Mouse (Mus musculus): ENCODE data around the gene Atp5b. TPM values are rescaled to one million over a fixed set of nuclear protein-coding genes. Genes with fewer than 3 reads are reported as not detected.

Gene Atp5b
- 2,005 and 2,018 TPM in 2 replicates for polyA plus RNA-seq (2015; fragmentation: Nextera tagmentation; extraction: Ambion mirVana)

GRCm38 (mm10) chr10:128082880-128083421 lies at the start of gene Atp5b:
Gene Atp5b (plus strand): TSS chr10:128083273.
- no peaks in the 10 kb centered on the region for H3K27me3 ChIP-seq

GRCm38 (mm10) chr10:128036746-128037425 lies 46.2 kb upstream of the Atp5b start:
- H3K36me3 ChIP-seq = peaks cover 31% of the 10 kb centered on the region
- peak overlapping the region; percentile 97 for H3K9ac ChIP-seq (replicated peaks)
- no peaks in the 10 kb centered on the region for H3K27me3 ChIP-seq
- H3K4me1 ChIP-seq (replicated peaks) = peaks cover 37% of the 10 kb centered on the region
- no peak for ATAC-seq
- peak overlapping the region; percentile 95; the same call in 1 of the 2 replicates for H3K27ac ChIP-seq
- peak overlapping the region; percentile 90 for H3K4me2 ChIP-seq (replicated peaks)
- WGBS = 4% methylated on average over 10 of the region's 10 CpGs
- H3K4me3 ChIP-seq (replicated peaks) = peak overlapping the region; percentile 86
- no peaks in the 10 kb centered on the region for H3K9me3 ChIP-seq

More at GRCm38 (mm10) chr10:128082880-128083421, at the start of gene Atp5b:
- H3K9me3 ChIP-seq = no peaks in the 10 kb centered on the region
- WGBS = under 1% methylated on average over 34 of the region's 34 CpGs
- peak within 1 kb of the TSS; percentile 92 for H3K4me3 ChIP-seq (replicated peaks)
- peak within 1 kb of the TSS; percentile 89 for H3K4me2 ChIP-seq (replicated peaks)
- peak within 1 kb of the TSS; percentile 91 for H3K27ac ChIP-seq
- peaks cover 31% of the 10 kb centered on the region for H3K4me1 ChIP-seq (replicated peaks)
- peaks cover 35% of the 10 kb centered on the region for H3K36me3 ChIP-seq
- ATAC-seq = peak; percentile 99
- H3K9ac ChIP-seq (replicated peaks) = peak within 1 kb of the TSS; percentile 97

GRCm38 (mm10) chr10:128037921-128038320 lies 45.2 kb upstream of the Atp5b start:
- H3K9ac ChIP-seq (replicated peaks) = peak overlapping the region; percentile 40
- H3K36me3 ChIP-seq = peaks cover 35% of the 10 kb centered on the region
- H3K4me2 ChIP-seq (replicated peaks) = peak overlapping the region; percentile 32
- no peak for ATAC-seq
- no peaks in the 10 kb centered on the region for H3K9me3 ChIP-seq
- peaks cover 37% of the 10 kb centered on the region for H3K4me1 ChIP-seq (replicated peaks)
- H3K27me3 ChIP-seq = no peaks in the 10 kb centered on the region
- H3K27ac ChIP-seq = no peak overlapping the region
- H3K4me3 ChIP-seq (replicated peaks) = peak overlapping the region; percentile 13
- 51% methylated on average over 3 of the region's 3 CpGs for whole genome bisulfite sequencing

GRCm38 (mm10) chr10:128039167-128039566 lies 43.9 kb upstream of the Atp5b start:
- Histone ChIP-seq H3K4me1 (replicated peaks) (peaks cover 46% of the 10 kb centered on the region), H3K9ac (replicated peaks) (0 out of 2 replicates have a peak overlapping the region, but pooled peaks have one; percentile 0), H3K27me3 (no peaks in the 10 kb centered on the region), H3K36me3 (peaks cover 47% of the 10 kb centered on the region), H3K4me3 (replicated peaks) (no peak overlapping the region), H3K27ac (no peak overlapping the region), H3K9me3 (no peaks in the 10 kb centered on the region), H3K4me2 (replicated peaks) (no peak overlapping the region)
- 79% methylated on average over 5 of the region's 5 CpGs for WGBS
- ATAC-seq = no peak

GRCm38 (mm10) chr10:128039858-128040257 lies 43.2 kb upstream of the Atp5b start:
- WGBS = 82% methylated on average over 3 of the region's 3 CpGs
- H3K4me1 ChIP-seq (replicated peaks) = peaks cover 48% of the 10 kb centered on the region
- H3K9me3 ChIP-seq = no peaks in the 10 kb centered on the region
- H3K27ac ChIP-seq = no peak overlapping the region
- no peak overlapping the region for H3K9ac ChIP-seq (replicated peaks)
- H3K27me3 ChIP-seq = no peaks in the 10 kb centered on the region
- no peak overlapping the region for H3K4me3 ChIP-seq (replicated peaks)
- H3K4me2 ChIP-seq (replicated peaks) = no peak overlapping the region
- H3K36me3 ChIP-seq = peaks cover 54% of the 10 kb centered on the region
- no peak for ATAC-seq

GRCm38 (mm10) chr10:128040293-128040692 lies 42.8 kb upstream of the Atp5b start:
- peaks cover 49% of the 10 kb centered on the region for H3K4me1 ChIP-seq (replicated peaks)
- H3K4me2 ChIP-seq (replicated peaks) = no peak overlapping the region
- no peaks in the 10 kb centered on the region for H3K27me3 ChIP-seq
- no peak overlapping the region for H3K9ac ChIP-seq (replicated peaks)
- no peaks in the 10 kb centered on the region for H3K9me3 ChIP-seq
- peaks cover 58% of the 10 kb centered on the region for H3K36me3 ChIP-seq
- 97% methylated on average over 5 of the region's 5 CpGs for WGBS
- ATAC-seq = no peak
- H3K4me3 ChIP-seq (replicated peaks) = no peak overlapping the region
- H3K27ac ChIP-seq = no peak overlapping the region

- H3K9me3 ChIP-seq = no peaks in the 10 kb centered on the region
- WGBS = 79% methylated on average over 4 of the region's 4 CpGs
- no peak overlapping the region for H3K4me3 ChIP-seq (replicated peaks)
- ATAC-seq = no peak
- peaks cover 71% of the 10 kb centered on the region for H3K36me3 ChIP-seq
- no peak overlapping the region for H3K27ac ChIP-seq
- H3K4me1 ChIP-seq (replicated peaks) = peaks cover 46% of the 10 kb centered on the region
- H3K27me3 ChIP-seq = no peaks in the 10 kb centered on the region
- no peak overlapping the region for H3K9ac ChIP-seq (replicated peaks)
- no peak overlapping the region for H3K4me2 ChIP-seq (replicated peaks)
These were observed 41.4 kb upstream of the Atp5b start for GRCm38 (mm10) chr10:128041636-128042035.

GRCm38 (mm10) chr10:128042466-128042865 lies 40.6 kb upstream of the Atp5b start:
- Histone ChIP-seq H3K4me1 (replicated peaks) (peaks cover 38% of the 10 kb centered on the region), H3K27me3 (no peaks in the 10 kb centered on the region), H3K27ac (no peak overlapping the region), H3K9ac (replicated peaks) (no peak overlapping the region), H3K36me3 (peaks cover 78% of the 10 kb centered on the region), H3K4me2 (replicated peaks) (no peak overlapping the region), H3K9me3 (no peaks in the 10 kb centered on the region), H3K4me3 (replicated peaks) (no peak overlapping the region)
- WGBS = 93% methylated on average over 3 of the region's 3 CpGs
- no peak for ATAC-seq

GRCm38 (mm10) chr10:128043041-128043835 lies 39.8 kb upstream of the Atp5b start:
- 71% methylated on average over 3 of the region's 3 CpGs for WGBS
- Histone ChIP-seq H3K27me3 (no peaks in the 10 kb centered on the region), H3K4me1 (replicated peaks) (peaks cover 31% of the 10 kb centered on the region), H3K4me3 (replicated peaks) (no peak overlapping the region), H3K9me3 (no peaks in the 10 kb centered on the region), H3K4me2 (replicated peaks) (no peak overlapping the region), H3K27ac (no peak overlapping the region), H3K36me3 (peaks cover 85% of the 10 kb centered on the region), H3K9ac (replicated peaks) (no peak overlapping the region)
- ATAC-seq = no peak

- ATAC-seq = no peak
- Histone ChIP-seq H3K27ac (no peak overlapping the region), H3K36me3 (peaks cover 83% of the 10 kb centered on the region), H3K9me3 (no peaks in the 10 kb centered on the region), H3K27me3 (no peaks in the 10 kb centered on the region), H3K4me3 (replicated peaks) (no peak overlapping the region), H3K9ac (replicated peaks) (no peak overlapping the region), H3K4me2 (replicated peaks) (no peak overlapping the region), H3K4me1 (replicated peaks) (peaks cover 17% of the 10 kb centered on the region; the same call in 1 of the 2 replicates)
- 96% methylated on average over 8 of the region's 8 CpGs for WGBS
These were observed 34.9 kb upstream of the Atp5b start for GRCm38 (mm10) chr10:128048157-128048556.

- H3K4me2 ChIP-seq (replicated peaks) = no peak overlapping the region
- no peaks in the 10 kb centered on the region for H3K27me3 ChIP-seq
- no peak for ATAC-seq
- H3K4me3 ChIP-seq (replicated peaks) = no peak overlapping the region
- no peaks in the 10 kb centered on the region for H3K9me3 ChIP-seq
- H3K4me1 ChIP-seq (replicated peaks) = 0 out of 2 replicates have a peak, but pooled peaks cover 3% of the 10 kb centered on the region
- no peak overlapping the region for H3K9ac ChIP-seq (replicated peaks)
- peaks cover 67% of the 10 kb centered on the region for H3K36me3 ChIP-seq
- H3K27ac ChIP-seq = no peak overlapping the region
- 97% methylated on average over 2 of the region's 2 CpGs for WGBS
These were observed 33.3 kb upstream of the Atp5b start for GRCm38 (mm10) chr10:128049741-128050140.

GRCm38 (mm10) chr10:128050355-128050754 lies 32.7 kb upstream of the Atp5b start:
- Histone ChIP-seq H3K4me3 (replicated peaks) (no peak overlapping the region), H3K4me2 (replicated peaks) (no peak overlapping the region), H3K9me3 (no peaks in the 10 kb centered on the region), H3K36me3 (peaks cover 62% of the 10 kb centered on the region), H3K4me1 (replicated peaks) (no peaks in the 10 kb centered on the region), H3K27me3 (no peaks in the 10 kb centered on the region), H3K9ac (replicated peaks) (no peak overlapping the region), H3K27ac (no peak overlapping the region)
- no peak for ATAC-seq
- WGBS = 83% methylated on average over 2 of the region's 2 CpGs
